Mouse (Mus musculus) ES-E14 (cell line): ENCODE results near the gene Acrbp. TPM values are rescaled to one million over a fixed set of nuclear protein-coding genes. Genes with fewer than 3 reads are reported as not detected.

Experiments
- DNase-seq: peaks from one replicate; pipeline ENCODE4 v3.0.0-alpha.2; 2013; ENCODE audit warnings: low read depth, low spot score
- H3K27ac ChIP-seq: 2 replicates; pipeline ENCODE4 v1.5.1; 2012; ENCODE audit warnings: low read depth, mild to moderate bottlenecking, low read length, moderate library complexity, mixed read lengths; ENCODE audit not compliant: poor library complexity, insufficient read depth, severe bottlenecking
- H3K36me3 ChIP-seq: 2 replicates; pipeline ENCODE4 v1.6.1; 2012; ENCODE audit warnings: mild to moderate bottlenecking, low read length, moderate library complexity, mixed read lengths; ENCODE audit not compliant: control insufficient read depth, poor library complexity, insufficient read depth, severe bottlenecking
- H3K4me1 ChIP-seq, 2 experiments: fragments of 150-350 bp in 1 of 2; sonication (generic) in 1 of 2; 2 replicates each; pipeline ENCODE4 v1.6.1; 2012; ENCODE audit warnings: low read length in 2 of 2, mild to moderate bottlenecking in 1 of 2, mixed read lengths in 1 of 2; ENCODE audit not compliant: control insufficient read depth in 2 of 2, insufficient read depth in 2 of 2, poor library complexity in 1 of 2
- H3K4me3 ChIP-seq, 2 experiments: fragments of 150-350 bp in 1 of 2; sonication (generic) in 1 of 2; 2 replicates each; pipeline ENCODE4 v1.5.1; 2012; ENCODE audit warnings: low read length in 2 of 2, low read depth in 1 of 2, mild to moderate bottlenecking in 1 of 2, mixed read lengths in 1 of 2; ENCODE audit not compliant: insufficient read depth in 1 of 2, poor library complexity in 1 of 2, severe bottlenecking in 1 of 2
- H3K9ac ChIP-seq: 2 replicates; pipeline ENCODE4 v1.6.1; 2012; ENCODE audit warnings: low read depth, mild to moderate bottlenecking, low read length, mixed read lengths; ENCODE audit not compliant: poor library complexity, insufficient read depth, severe bottlenecking
- H3K9me3 ChIP-seq: fragments of 150-350 bp; sonication (generic); 2 replicates; pipeline ENCODE4 v1.6.1; 2012; ENCODE audit warnings: low read depth, mild to moderate bottlenecking, low read length; ENCODE audit not compliant: control insufficient read depth, insufficient read depth
- CHD2 ChIP-seq: IDR thresholded peaks from 2 replicates; pipeline ENCODE4 v1.6.1; 2014; ENCODE audit warnings: mild to moderate bottlenecking, low read depth, low read length, inconsistent platforms
- HCFC1 ChIP-seq: IDR thresholded peaks from 2 replicates; pipeline ENCODE4 v1.6.1; 2012; ENCODE audit warnings: low read length, inconsistent platforms, borderline replicate concordance; ENCODE audit not compliant: insufficient read depth
- MAFK ChIP-seq: IDR thresholded peaks from 2 replicates; pipeline ENCODE4 v1.6.1; 2014; ENCODE audit warnings: mild to moderate bottlenecking, low read depth, low read length, inconsistent platforms; ENCODE audit not compliant: insufficient read depth
- ZC3H11A ChIP-seq: IDR thresholded peaks from 2 replicates; pipeline ENCODE4 v1.6.1; 2012; ENCODE audit warnings: low read depth, mild to moderate bottlenecking, inconsistent platforms, low read length, borderline replicate concordance
- ZNF384 ChIP-seq: IDR thresholded peaks from 2 replicates; pipeline ENCODE4 v1.6.1; 2012; ENCODE audit warnings: low read depth, low read length, inconsistent platforms
- in situ Hi-C, 2 experiments: fragments of 600-800 bp; cut with MboI; formaldehyde crosslinking; loops; one replicate each; pipeline ENCODE4 v1.15.1; 2025; ENCODE audit warnings: low sequenced_read_pairs in 2 of 2, inconsistent platforms in 1 of 2; ENCODE audit not compliant: unreplicated experiment in 2 of 2
- total RNA-seq: library from RNA; depleted of rRNA; stranded (reverse); fragments of 300-350 nt; gene quantifications from 2 replicates; pipeline ENCODE4 v1.2.3, GENCODE M21; 2012

Acrbp gene
- total RNA-seq, 1 experiment, result 9.6 TPM

DNA sequence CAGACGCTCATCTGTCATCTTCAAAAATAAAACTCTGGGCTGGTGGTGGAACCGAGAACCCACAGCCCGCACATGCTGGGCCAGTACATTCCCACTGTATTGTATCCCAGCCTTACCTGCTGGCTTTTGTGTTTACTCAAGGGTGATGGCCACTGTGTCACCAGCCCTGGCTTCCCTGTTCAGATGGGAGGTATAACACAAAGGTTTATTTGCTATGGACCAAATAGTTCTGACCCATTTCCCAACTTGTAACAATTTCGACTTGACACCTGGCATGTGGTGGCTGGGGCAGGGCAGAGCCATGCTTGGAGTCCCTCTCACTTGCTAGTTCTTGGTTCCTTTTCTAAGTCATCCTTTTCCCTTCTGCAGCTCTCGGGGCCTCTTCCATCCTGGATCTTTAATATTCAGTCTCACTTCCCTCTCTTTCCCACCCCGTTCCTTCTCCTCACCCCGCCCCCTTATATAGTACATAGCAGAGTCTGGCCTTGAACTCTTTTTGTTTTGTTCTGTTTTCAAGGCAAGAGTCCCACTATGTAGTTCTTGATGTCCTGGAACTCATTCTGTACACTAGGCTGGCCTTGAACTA, 33.4 kb downstream of the Acrbp start:
- DNase-seq, result no peak
- Histone ChIP-seq H3K36me3 (peaks cover 8% of the 10 kb centered on the region; the same call in 1 of the 2 replicates), H3K4me1 (peaks cover 5 to 15% of the 10 kb centered on the region in 2 experiments; a peak in 1 of 4 replicates), H3K27ac (no peak overlapping the region), H3K4me3 (no peak overlapping the region), H3K9me3 (no peaks in the 10 kb centered on the region), H3K9ac (no peak overlapping the region)
- in situ Hi-C loops, result no loop called here
- TF ChIP-seq ZNF384 (no peak), CHD2 (no peak), HCFC1 (no peak), MAFK (no peak), ZC3H11A (no peak)

DNA sequence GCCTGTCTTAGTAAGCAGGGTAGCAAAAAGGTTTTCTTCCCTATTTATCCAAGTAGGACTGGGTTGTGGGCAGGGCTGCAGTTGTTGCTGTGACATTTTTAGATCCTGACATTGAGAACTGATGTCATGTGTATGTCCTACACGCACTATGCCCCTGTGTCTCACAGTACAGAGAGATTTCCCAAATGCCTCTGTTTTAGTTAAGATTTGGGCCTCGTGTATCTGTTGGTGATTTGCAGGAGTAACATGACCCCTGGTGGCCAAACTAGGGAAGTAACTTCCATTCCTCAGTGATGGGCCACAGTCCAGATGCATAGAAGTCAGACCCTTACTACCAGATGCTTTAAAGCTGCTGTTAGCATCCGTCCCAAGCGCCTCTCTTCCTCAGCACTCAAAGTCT, 34.9 kb downstream of the Acrbp start:
- H3K9me3 ChIP-seq, result no peaks in the 10 kb centered on the region
- in situ Hi-C loops, result no loop called here
- peaks cover 8% of the 10 kb centered on the region; the same call in 1 of the 2 replicates for H3K36me3 ChIP-seq
- H3K27ac ChIP-seq, result no peak overlapping the region
- H3K4me1 ChIP-seq, result peaks cover 5 to 22% of the 10 kb centered on the region in 2 experiments; a peak in 3 of 4 replicates
- H3K4me3 ChIP-seq, result no peak overlapping the region
- TF ChIP-seq ZC3H11A (peak; percentile 64; the same call in 1 of the 2 replicates), ZNF384 (no peak)
- no peak for DNase-seq
- H3K9ac ChIP-seq, result no peak overlapping the region

DNA sequence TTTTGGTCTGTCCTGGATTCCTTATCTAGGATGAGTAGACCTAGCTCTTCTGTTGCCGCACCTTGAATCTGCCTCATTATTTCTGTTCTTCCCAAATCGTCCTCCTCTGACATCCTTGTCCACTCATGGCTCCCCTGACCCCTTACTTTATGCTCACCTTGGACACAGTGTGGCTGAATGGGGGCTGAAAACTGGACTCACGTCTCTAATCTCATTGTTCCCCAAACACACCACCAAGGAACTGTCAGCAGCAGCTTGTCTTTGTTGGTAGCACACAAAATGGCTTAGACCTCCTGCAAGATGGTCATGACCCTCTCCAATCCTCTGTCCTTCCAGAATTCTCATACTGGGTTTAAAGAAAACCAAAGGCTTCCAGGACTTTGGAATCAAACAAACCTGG, 38.4 kb downstream of the Acrbp start:
- Histone ChIP-seq H3K27ac (no peak overlapping the region), H3K9me3 (no peaks in the 10 kb centered on the region), H3K4me3 (no peak overlapping the region), H3K4me1 (peaks cover 0 to 28% of the 10 kb centered on the region in 2 experiments; a peak in 3 of 4 replicates), H3K36me3 (no peaks in the 10 kb centered on the region), H3K9ac (no peak overlapping the region)
- TF ChIP-seq CHD2 (no peak), ZNF384 (no peak), MAFK (no peak), ZC3H11A (no peak)
- in situ Hi-C loops, result no loop called here
- DNase-seq, result no peak

DNA sequence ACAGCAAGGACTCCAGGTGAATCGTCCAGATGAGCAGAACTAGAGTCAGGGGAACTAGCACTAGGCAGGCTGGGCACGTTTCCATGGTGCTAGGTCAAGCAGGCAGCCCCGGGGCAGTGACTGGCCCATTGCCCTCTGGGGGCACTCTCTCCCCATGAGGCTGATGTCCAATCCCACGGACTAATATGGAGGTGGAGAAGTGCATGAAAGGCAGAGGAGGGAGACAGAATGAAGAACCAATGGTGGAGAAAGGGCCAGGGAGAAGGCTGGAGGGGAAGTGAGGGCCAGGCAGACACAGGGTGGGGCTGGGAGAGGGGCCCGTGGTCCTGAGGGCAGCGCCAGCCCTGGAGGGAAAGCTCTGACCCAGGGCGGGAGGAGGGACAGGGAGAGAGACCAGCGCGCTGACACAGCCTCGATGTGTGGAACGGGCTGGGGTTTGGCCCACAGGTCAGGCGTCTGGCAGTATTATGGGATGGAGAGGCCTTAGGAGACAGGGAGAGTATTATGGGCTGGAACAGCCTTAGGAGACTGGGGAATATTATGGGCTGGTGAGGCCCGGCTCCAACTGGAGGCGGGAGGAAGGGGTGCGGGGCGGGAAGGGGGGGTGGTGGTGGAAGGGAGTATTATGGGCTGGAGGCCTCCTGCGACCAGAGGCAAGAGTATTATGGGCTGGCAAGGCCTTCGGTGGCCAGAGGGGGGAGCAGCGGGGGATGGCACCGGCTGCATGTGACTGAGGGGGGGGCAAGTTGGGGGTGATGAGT, 39.3 kb downstream of the Acrbp start:
- Histone ChIP-seq H3K4me3 (peak overlapping the region; percentile 27 to 44; a peak in 2 of 4 replicates), H3K27ac (peak overlapping the region; percentile 71), H3K9ac (peak overlapping the region; percentile 54; the same call in 1 of the 2 replicates), H3K4me1 (peaks cover 0 to 28% of the 10 kb centered on the region in 2 experiments; a peak in 3 of 4 replicates), H3K36me3 (no peaks in the 10 kb centered on the region), H3K9me3 (no peaks in the 10 kb centered on the region)
- TF ChIP-seq HCFC1, result no peak
- TF ChIP-seq ZNF384, result no peak
- no peak for TF ChIP-seq ZC3H11A
- no peak for TF ChIP-seq MAFK
- TF ChIP-seq CHD2, result no peak
- DNase-seq, result no peak
- in situ Hi-C loops, result no loop called here
